Mouse (Mus musculus) heart, embryonic 11.5 days (tissue): ENCODE measurements around the gene Hyal6. TPM values are rescaled to one million over a fixed set of nuclear protein-coding genes. Genes with fewer than 3 reads are reported as not detected.
A peak's percentile ranks its signal among the peaks of the same experiment; 100 is the strongest.

Source experiments
- ATAC-seq: fragments of 200-750 bp; cut with Nextera tagmentation; replicated peaks from 2 replicates; pipeline ENCODE4 v1.8.0; 2017; ENCODE audit warnings: moderate library complexity; ENCODE audit not compliant: insufficient number of reproducible peaks, low FRiP score, low TSS enrichment
- H3K27ac ChIP-seq: fragments of 300-500 bp; sonication (generic); 2 replicates; pipeline ENCODE4 v1.5.1; 2014; ENCODE audit warnings: mild to moderate bottlenecking, low read depth, low read length
- H3K27me3 ChIP-seq: fragments of 300-500 bp; sonication (generic); 2 replicates; pipeline ENCODE4 v1.6.1; 2014; ENCODE audit warnings: mild to moderate bottlenecking, low read length, mixed read lengths; ENCODE audit not compliant: control insufficient read depth, insufficient read depth
- H3K36me3 ChIP-seq: fragments of 300-500 bp; sonication (generic); 2 replicates; pipeline ENCODE4 v1.6.1; 2014; ENCODE audit warnings: mild to moderate bottlenecking, low read length, moderate library complexity, mixed read lengths; ENCODE audit not compliant: control insufficient read depth, insufficient read depth
- H3K4me1 ChIP-seq: fragments of 300-500 bp; sonication (generic); 2 replicates; pipeline ENCODE4 v1.6.1; 2014; ENCODE audit warnings: low read length; ENCODE audit not compliant: control insufficient read depth, insufficient read depth
- H3K4me2 ChIP-seq: fragments of 300-500 bp; sonication (generic); 2 replicates; pipeline ENCODE4 v1.6.1; 2014; ENCODE audit warnings: mild to moderate bottlenecking, moderate library complexity
- H3K4me3 ChIP-seq: fragments of 300-500 bp; sonication (generic); 2 replicates; pipeline ENCODE4 v1.5.1; 2014; ENCODE audit warnings: low read depth, low read length
- H3K9ac ChIP-seq: fragments of 300-500 bp; sonication (generic); 2 replicates; pipeline ENCODE4 v1.6.1; 2014; ENCODE audit warnings: mild to moderate bottlenecking, low read depth, low read length, moderate library complexity
- H3K9me3 ChIP-seq: fragments of 300-500 bp; sonication (generic); replicated peaks from 2 replicates; pipeline ENCODE4 v1.6.1; 2016; ENCODE audit warnings: low read length; ENCODE audit not compliant: control insufficient read depth
- WGBS: fragments of 180-500 bp; shearing (Covaris S2); extraction: QIAGEN DNeasy Blood & Tissue Kit; methylation state at CpG from one replicate; pipeline ENCODE4 v1.1.7; 2014; ENCODE audit not compliant: insufficient replicate concordance; 5-methylcytosine and 5-hydroxymethylcytosine counted together
- polyA plus RNA-seq: library from polyadenylated mRNA; unstranded; fragments of >200 nt; fragmentation: Nextera tagmentation; extraction: Ambion mirVana; gene quantifications from 2 replicates; pipeline ENCODE4 v1.2.1, GENCODE M21; 2014

Gene Hyal6
- polyA plus RNA-seq = not detected in 2 replicates

DNA sequence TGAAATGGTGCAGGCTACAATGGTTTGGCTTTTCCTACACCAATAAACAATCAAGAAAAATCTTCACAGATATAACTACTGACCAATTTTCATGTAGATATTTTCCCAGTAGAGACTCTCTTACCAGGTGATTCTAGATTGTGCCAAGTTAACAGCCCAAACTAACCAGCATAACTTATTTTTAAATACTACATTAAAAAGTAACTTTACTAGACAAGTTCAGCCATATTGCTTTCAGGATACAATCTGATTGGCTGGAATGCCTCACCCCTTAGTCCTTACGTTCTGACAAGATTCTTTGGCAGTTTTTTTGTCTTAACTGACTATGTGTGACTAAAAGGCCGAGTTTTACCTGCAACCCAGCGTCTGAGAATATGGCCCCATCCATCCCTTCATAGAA, at the start of gene Hyal6:
TSS of gene Hyal6 (plus strand) at position 301 of the 400 bp plus-strand sequence.
- WGBS = 75% methylated on average over 3 of the region's 3 CpGs
- H3K4me3 ChIP-seq = no peak within 1 kb of the TSS
- no peaks in the 10 kb centered on the region for H3K27me3 ChIP-seq
- no peaks in the 10 kb centered on the region for H3K36me3 ChIP-seq
- no peak within 1 kb of the TSS for H3K4me2 ChIP-seq
- no peak for ATAC-seq
- H3K27ac ChIP-seq = no peak within 1 kb of the TSS
- H3K9ac ChIP-seq = no peak within 1 kb of the TSS
- H3K4me1 ChIP-seq = no peaks in the 10 kb centered on the region
- H3K9me3 ChIP-seq = no peaks in the 10 kb centered on the region

- WGBS = 62% methylated on average over 1 of the region's 1 CpGs
- H3K9me3 ChIP-seq = no peaks in the 10 kb centered on the region
- H3K4me3 ChIP-seq = no peak overlapping the region
- no peak overlapping the region for H3K4me2 ChIP-seq
- no peak overlapping the region for H3K27ac ChIP-seq
- no peaks in the 10 kb centered on the region for H3K4me1 ChIP-seq
- H3K27me3 ChIP-seq = no peaks in the 10 kb centered on the region
- no peak overlapping the region for H3K9ac ChIP-seq
- H3K36me3 ChIP-seq = no peaks in the 10 kb centered on the region
- no peak for ATAC-seq
These were observed 45.2 kb upstream of the Hyal6 start for GRCm38 (mm10) chr6:24687871-24688270.

GRCm38 (mm10) chr6:24694455-24695410, 38.3 kb upstream of the Hyal6 start:
- Histone ChIP-seq H3K9ac (no peak overlapping the region), H3K27ac (no peak overlapping the region), H3K9me3 (no peaks in the 10 kb centered on the region), H3K4me2 (no peak overlapping the region), H3K4me1 (no peaks in the 10 kb centered on the region), H3K27me3 (no peaks in the 10 kb centered on the region), H3K4me3 (no peak overlapping the region), H3K36me3 (no peaks in the 10 kb centered on the region)
- no peak for ATAC-seq
- 80% methylated on average over 11 of the region's 11 CpGs for WGBS

DNA sequence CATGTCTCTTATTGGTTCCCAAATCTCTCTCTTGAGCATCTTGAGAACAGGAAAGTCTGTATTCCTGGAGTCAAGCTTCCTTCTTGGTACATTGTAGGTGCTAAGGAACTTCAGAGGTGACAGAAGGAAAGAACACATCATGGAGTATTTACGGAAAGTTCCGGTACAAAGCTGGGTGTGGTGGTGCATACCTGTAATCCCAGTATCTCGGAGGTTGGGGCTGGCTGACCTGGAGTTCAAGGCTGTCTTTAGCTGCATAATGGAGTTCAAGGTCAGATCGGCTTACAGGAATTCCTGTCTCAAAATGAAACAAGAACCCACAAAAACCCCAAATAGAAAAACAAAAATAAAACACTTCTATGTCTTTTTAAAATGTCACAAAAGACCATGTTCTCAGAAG, 36.9 kb upstream of the Hyal6 start:
- H3K4me1 ChIP-seq = no peaks in the 10 kb centered on the region
- no peak overlapping the region for H3K4me2 ChIP-seq
- no peak overlapping the region for H3K4me3 ChIP-seq
- no peaks in the 10 kb centered on the region for H3K9me3 ChIP-seq
- WGBS = 83% methylated on average over 4 of the region's 4 CpGs
- ATAC-seq = no peak
- H3K36me3 ChIP-seq = no peaks in the 10 kb centered on the region
- H3K9ac ChIP-seq = no peak overlapping the region
- no peaks in the 10 kb centered on the region for H3K27me3 ChIP-seq
- H3K27ac ChIP-seq = no peak overlapping the region

DNA sequence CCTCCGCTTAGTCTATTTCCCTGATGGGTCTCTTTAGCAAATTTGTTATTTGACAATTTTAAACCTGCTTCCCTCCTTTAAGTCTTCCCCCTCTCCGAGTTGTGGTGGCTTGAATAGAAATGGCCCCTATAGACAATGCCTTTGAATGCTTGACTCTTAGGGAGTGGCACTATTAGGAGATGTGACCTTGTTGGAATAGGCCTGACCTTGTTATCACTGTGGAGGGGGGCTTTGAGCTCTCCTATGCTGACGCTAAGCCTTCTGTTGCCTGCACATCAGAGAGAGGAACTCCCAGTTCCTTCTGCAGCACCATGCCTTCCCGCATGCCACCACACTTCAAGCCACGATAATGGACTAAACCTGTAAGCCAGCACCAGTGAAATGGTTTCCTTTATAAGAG, 35.8 kb upstream of the Hyal6 start:
- H3K9me3 ChIP-seq = no peaks in the 10 kb centered on the region
- H3K36me3 ChIP-seq = no peaks in the 10 kb centered on the region
- no peak for ATAC-seq
- no peak overlapping the region for H3K4me3 ChIP-seq
- H3K27me3 ChIP-seq = no peaks in the 10 kb centered on the region
- no peak overlapping the region for H3K9ac ChIP-seq
- H3K27ac ChIP-seq = no peak overlapping the region
- H3K4me1 ChIP-seq = no peaks in the 10 kb centered on the region
- H3K4me2 ChIP-seq = no peak overlapping the region
- 80% methylated on average over 5 of the region's 5 CpGs for WGBS

GRCm38 (mm10) chr6:24707090-24707489, 26.0 kb upstream of the Hyal6 start:
- H3K9me3 ChIP-seq = no peaks in the 10 kb centered on the region
- 71% methylated on average over 5 of the region's 5 CpGs for WGBS
- no peak overlapping the region for H3K9ac ChIP-seq
- H3K27me3 ChIP-seq = no peaks in the 10 kb centered on the region
- no peaks in the 10 kb centered on the region for H3K36me3 ChIP-seq
- no peak overlapping the region for H3K27ac ChIP-seq
- no peak overlapping the region for H3K4me2 ChIP-seq
- no peaks in the 10 kb centered on the region for H3K4me1 ChIP-seq
- ATAC-seq = no peak
- H3K4me3 ChIP-seq = no peak overlapping the region

GRCm38 (mm10) chr6:24707499-24707898, 25.5 kb upstream of the Hyal6 start:
- H3K9ac ChIP-seq = no peak overlapping the region
- no peaks in the 10 kb centered on the region for H3K9me3 ChIP-seq
- ATAC-seq = no peak
- H3K4me1 ChIP-seq = no peaks in the 10 kb centered on the region
- no peaks in the 10 kb centered on the region for H3K27me3 ChIP-seq
- H3K27ac ChIP-seq = no peak overlapping the region
- H3K4me2 ChIP-seq = no peak overlapping the region
- WGBS = 66% methylated on average over 2 of the region's 2 CpGs
- H3K36me3 ChIP-seq = no peaks in the 10 kb centered on the region
- H3K4me3 ChIP-seq = no peak overlapping the region

DNA sequence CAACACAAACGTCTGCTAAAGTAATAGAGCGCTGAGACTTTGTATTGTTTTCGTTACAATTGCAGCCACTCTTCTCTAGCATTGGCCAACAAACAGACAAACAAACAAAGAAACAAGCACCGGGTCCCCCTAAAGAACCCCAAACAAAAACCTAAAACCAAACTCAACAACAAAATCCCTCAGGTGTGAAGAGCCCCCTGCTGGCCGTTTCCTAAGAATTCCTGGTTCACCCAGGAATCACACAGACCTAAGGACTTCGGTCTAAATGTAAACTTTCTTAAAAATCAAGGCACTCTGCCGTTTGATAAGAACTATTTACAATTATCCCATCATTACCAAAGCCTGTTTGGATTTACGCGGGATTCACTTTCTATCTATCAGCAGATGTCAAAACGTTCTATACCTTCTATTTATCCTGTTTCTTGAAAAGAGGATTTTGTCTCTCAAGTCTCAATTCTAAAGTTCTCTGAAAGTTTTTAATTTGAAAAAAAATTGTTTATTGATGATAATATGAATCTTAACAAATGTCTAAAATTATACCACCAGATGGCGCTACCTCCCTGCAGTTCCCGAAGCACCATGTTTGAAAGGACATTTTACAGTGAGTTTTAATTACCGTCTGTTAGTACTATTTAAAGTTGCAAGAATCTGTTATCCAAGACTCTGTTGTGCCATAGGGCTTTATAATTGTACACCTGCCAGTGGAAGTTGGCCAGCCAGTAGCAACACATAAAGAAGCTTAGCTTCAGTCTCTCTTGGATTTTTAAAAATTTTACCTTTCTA, 11.5 kb upstream of the Hyal6 start:
- no peak overlapping the region for H3K4me3 ChIP-seq
- no peak overlapping the region for H3K27ac ChIP-seq
- WGBS = 28% methylated on average over 13 of the region's 13 CpGs
- ATAC-seq = no peak
- H3K36me3 ChIP-seq = no peaks in the 10 kb centered on the region
- H3K9ac ChIP-seq = no peak overlapping the region
- no peaks in the 10 kb centered on the region for H3K4me1 ChIP-seq
- peak overlapping the region; percentile 37 for H3K4me2 ChIP-seq
- H3K27me3 ChIP-seq = no peaks in the 10 kb centered on the region
- H3K9me3 ChIP-seq = no peaks in the 10 kb centered on the region
